Mouse (Mus musculus): Measurements from ENCODE around the gene Scp2.
"Not testable (repeated sequence)": the region's sequence is repeated elsewhere in the genome, so short reads cannot be mapped to it uniquely, and the experiment has no call there.

The Scp2 gene

DNA sequence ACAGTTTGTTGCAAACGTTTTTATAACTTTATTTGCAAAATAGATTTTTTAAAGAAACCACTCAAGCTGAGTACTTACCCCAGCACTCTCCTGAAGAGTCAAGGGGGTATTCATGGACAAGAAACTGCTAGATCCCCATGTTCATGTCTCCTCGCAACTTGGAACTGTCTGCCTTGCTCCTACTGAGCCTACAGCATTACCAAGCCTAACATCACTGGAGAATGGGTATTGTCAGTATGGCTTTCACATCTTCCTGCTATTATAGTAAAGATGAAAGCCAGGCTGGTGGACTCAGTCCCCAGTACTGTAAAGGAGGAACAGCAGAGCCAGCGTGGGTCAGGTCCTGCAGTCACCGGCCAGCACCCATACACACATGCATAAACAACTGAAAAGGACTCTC is 48.5 kb downstream of the Scp2 start, which contains the start of gene Podn:
Podn (minus strand) TSS at position 101 of the 400 bp plus-strand sequence.
- DNase-seq (ENCODE audit: low read depth, low spot score), result no peak

DNA sequence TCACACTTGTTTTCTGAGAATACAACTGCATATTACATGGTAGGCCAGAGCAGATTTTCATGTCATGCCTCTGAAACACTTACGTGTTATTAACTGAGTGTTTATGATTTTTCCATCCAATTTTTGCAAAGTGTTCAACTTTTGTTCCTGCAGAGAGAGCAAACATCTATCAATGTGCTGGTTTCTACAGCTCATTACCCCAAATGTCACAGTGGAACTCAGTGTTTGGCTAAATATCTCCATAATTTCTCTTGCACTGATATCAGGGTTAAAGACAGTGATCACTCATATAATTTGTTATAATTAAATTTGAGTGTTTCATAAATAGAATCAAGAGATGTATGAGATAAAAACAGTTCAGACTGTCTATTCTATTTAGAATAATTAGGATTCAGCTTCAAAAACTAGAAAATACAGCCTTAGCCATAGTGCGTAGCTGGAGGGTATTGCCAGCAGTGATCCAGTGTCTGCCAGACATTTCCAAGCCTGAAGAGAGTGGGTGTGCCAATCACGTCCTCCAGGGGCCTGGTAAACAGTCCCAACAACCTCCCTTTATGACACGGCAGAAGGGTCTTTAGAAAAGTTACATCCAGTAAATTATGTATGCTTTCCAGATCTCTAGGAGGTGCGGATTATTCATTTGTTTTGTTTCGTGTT is 51.9 kb downstream of the Scp2 start:
- DNase-seq (ENCODE audit: low read depth, low spot score), result no peak

DNA sequence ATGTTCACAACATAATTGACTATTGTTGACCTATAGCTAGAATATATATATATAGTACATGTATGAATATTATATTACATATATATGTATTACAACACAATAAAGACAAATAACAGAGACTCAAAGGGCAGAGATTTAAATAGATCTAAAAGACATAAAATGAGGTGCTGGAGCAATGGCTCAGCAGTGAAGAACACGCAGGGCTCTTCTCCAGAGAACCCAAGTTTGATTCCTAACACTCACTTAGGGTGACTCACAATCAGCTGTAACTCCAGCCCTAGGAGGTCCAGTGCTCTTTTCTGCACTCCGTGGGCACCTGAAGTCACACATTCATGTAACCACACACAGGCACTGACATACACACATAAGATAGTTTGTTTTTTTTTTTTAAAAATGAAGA is 60.8 kb downstream of the Scp2 start:
- DNase-seq (ENCODE audit: low read depth, low spot score), result no peak

DNA sequence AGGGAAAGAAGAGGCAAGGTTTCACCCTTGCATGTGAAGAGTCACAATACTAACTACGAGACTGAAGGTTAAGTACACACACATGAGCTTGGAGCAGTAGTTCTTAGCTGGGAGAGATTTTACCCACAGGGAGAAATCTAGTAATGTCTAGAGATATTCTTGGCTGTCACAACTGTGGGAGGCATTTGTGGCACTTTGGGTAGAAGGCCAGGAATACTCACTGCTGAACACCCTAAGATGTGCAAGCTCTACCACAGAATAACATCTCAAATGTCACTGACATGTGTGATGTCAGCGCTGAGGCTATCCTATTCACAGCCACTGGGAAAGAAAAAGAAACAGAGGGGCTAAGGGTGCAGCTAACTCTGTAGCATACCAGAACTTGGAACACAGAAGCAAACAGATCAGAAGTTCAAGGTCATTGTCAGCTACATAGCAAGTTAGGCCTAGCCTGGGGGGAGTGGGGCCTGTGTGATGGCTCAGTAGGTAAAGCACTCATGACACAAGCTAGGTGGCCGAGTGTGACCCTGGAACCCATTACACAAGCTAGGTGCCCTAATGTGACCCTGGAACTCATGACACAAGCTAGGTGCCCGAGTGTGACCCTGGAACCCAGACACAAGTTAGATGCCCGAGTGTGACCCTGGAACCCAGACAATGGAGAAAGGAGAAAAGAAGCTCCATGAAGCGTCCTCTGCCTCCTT is 61.6 kb downstream of the Scp2 start:
- DNase-seq (ENCODE audit: low read depth, low spot score), result no peak

DNA sequence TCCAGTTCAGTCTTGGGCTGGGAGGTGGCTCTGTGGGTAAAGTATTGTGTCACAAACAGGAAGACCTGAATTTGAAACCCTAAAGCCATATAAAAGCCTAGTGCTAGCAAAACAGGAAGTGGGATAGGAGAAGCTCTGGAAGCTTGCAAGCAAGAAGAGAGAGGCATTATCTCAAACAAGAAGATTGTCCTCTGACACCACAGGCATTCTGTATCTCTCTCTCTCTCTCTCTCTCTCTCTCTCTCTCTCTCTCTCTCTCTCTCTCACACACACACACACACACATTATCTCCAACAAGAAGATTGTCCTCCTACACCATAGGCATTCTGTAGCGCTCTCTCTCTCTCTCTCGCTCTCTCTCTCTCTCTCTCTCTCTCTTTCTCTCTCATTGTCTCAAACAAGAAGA is 62.4 kb downstream of the Scp2 start:
- DNase-seq (ENCODE audit: low read depth, low spot score), result no peak

DNA sequence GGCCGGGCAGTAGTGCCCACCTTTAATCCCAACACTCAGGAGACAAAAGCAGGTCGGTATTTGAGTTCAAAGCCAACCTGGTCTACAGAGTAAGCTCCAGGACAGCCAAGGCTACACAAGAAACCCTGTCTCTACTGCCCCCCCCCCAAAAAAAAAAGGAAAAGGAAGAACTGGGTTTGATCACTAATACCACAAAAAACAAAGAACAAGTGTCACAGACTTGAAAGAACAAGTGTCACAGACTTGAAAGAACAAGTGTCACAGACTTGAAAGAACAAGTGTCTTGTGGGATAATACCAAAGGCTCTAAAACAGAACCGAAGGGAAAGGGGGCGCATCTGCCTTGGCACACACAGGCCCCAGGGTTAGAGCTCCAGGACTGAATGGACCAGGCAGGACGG is 63.9 kb downstream of the Scp2 start:
- no peak for DNase-seq (ENCODE audit: low read depth, low spot score)

DNA sequence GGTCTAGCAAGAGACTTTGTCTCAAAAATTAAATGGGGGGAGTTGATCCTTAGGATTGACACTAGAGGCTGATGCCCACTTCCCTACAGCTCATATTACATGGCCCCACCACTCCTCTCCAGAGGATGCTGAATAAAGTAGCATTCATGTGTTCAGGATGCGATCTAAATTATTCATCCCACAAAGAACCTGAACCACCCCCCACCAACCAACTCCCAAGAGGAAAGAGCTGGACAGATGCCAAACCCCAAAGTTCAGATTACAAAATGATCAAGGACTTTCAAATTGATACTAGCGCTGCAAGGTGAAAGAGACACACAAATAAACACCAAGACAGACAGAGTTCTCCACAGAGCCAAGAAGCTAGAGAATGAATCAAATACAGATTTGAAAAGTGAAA is 65.0 kb downstream of the Scp2 start:
- DNase-seq (ENCODE audit: low read depth, low spot score), result peak; percentile 5

DNA sequence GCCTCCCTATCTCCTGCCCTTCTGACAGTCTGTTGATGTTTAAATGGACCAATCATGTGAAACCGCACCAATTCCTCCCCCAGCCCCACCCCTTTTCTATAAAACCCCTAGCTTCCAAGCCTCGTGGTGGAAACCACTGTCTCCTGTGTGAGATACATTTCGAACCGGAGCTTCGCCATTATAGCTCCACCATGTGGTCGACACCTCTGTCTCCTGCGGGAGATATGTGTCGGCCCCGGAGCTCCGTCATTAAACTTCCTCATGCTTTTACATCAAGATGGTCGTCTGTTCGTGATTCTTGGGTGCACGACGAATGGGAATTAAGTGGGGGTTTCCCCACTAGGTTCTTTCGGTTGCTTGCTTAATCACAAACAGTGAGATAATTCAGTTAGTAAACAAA is 65.6 kb downstream of the Scp2 start:
- DNase-seq (ENCODE audit: low read depth, low spot score), result not testable (repeated sequence)

DNA sequence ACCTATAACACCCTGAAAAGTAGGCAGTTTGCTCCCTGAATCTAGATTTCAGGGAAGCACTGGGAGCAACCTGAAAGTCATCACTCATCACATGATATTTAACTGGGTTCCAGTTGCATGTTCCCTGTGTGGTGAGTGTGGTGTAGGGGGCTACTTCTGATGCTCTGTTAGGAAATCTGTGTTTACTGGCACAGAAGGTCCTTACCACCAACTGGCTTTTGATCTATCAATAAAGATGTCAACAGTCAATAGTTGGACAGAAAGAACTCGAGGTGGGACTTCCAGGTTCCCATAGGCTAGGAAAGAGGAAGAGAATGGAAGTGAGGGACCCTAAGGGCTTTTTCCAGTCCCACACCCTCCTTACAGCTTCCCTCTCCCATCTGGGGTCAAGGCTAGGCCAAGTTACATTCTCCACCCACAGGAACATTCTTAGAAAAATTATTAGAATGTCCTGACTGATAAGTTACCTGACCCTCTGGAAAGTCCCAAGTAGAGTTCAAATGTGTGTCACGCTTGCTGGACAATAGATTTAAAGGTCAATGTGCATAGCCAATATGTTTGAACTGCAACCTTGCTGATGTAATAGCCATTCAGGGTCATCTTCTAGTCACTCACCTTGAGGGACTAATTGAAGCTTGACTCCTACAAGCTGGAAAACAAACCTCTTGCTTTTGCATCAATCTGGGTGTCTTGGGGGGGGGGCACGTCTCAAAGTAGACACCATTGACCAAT is 67.4 kb downstream of the Scp2 start:
- DNase-seq (ENCODE audit: low read depth, low spot score), result no peak

DNA sequence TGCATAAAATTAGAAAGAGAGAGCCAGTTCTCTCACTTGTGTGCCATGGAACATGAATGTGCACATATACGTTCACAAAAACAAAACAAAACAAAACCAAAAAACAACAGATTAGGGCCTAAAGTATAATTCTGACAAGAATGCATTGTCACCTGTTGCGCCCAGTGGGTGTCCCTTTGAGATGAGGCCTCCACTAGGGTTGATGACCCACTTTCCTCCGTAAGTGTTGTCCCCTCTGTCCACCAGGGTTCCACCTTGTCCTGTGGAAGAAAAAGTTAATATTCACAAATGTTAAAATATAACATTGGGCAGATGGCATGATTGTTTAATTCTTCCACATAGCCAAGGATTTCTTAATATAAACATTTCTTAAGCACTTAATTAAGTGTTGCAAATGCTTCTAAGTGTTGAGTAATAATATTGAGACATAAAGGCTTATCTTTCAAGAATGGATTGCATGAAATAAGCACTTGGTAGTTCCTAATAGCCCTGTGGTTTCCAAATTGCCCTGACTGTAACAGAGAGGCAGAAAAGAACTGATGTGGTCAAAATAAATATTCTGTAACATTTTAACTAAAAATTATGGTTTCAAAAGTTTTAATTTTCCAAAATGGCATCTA is 70.5 kb downstream of the Scp2 start:
- no peak for DNase-seq (ENCODE audit: low read depth, low spot score)

DNA sequence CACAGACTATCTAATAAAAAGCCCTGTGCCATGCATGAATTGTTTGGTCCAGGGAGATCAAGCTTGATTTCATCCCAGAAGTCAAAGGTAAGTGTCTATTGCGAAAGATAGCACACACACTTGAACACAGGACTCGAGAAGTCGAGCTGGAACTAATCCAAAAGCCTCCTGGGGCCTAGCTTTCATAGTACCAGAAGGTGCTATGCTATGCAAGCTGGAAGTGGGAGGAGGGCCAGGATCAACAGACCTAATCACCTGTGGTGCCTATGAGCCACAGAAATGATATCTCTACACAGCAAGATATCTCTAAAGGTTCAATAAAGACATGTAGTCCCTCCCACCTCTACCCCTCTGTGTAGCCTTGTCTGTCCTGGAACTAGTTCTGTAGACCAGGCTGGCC is 72.7 kb downstream of the Scp2 start:
- DNase-seq (ENCODE audit: low read depth, low spot score), result no peak

DNA sequence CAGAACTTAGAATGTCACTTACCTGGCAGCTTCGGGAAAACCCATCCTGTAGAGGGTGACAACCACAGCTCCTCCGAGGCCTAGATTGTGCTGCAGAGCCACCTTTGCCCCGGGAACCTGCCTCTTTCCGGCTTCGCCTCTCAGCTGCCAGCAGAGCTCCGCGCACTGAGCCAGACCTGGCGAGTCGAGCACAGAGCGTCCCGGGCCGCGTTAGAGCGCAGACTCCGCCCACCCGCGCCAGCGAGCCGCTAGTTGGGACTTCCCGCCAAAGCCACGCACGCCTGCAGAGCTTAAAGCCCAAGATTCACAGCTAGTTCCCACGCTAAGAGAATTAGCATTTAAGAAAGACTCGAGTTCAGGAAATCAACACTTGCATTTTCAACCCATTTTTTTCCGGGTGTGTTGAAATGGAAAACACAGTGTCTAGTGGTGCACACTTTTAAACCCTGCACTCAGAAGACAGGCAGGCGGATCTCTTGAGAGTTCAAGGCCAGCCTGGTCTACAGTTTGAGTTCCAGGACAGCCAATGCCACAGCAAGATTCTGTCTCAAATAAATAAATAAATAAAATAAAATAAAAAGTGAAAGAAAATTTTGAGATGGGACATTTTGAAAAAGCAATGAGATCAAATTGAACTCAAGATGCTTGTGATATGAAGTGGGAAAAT is 73.4 kb downstream of the Scp2 start:
- DNase-seq (ENCODE audit: low read depth, low spot score), result peak; percentile 91

DNA sequence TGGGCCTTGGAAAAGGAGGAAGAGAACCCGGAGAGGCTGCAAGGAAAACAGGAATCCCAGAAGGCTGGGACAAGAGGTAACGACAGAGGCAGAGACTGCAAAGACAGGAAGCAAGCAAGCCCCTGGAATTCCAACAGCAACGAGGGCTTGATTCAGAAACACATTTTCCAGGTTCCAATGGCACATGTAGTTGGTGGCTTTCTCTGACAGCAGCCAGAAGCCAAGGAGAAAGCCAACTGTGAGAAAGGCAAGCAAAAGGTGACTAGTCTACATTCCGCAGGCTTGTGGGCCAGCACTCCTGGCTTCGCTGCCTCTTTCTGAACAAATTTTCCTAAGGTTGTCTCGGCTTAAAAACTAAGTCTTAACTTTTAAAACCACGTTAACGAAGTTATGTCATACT is 74.1 kb downstream of the Scp2 start:
- DNase-seq (ENCODE audit: low read depth, low spot score), result no peak

DNA sequence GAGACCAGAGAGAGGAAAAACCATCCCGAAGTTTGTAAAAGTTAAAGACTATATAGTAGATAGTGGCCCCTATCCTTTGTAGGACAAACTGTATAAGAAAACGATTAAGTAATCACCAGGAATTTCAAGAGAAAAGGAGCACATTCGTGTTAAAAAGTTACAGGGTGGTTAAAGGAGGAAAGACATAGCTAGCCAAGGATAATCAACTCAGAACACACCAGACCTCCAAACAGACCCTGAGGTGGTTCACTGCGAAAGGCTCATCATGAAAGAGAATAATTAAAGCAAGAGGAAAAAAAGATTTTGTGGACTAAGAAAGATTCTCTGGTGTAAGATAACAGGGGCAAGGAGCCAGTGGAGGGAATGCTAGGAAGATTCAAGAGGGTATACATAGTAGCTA is 74.5 kb downstream of the Scp2 start:
- DNase-seq (ENCODE audit: low read depth, low spot score), result no peak

DNA sequence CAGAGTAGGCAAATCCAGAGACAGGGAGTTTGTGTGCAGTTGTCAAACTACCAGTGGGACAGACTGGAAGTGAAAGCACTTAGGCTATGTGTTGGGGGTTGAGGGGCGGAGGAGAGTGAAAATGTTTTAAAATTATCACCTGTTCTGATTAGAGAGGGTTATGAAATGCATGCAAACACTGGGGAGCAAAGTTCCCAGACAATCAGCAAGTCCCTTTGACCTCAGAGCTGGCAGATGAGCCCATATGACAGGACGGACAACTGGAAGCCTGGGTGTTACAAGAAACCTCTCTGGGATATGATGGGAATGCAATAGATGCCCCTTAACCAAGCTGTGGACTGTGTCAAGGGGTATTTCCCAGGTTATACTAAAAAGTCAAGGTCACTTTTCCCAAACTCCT is 76.7 kb downstream of the Scp2 start:
- DNase-seq (ENCODE audit: low read depth, low spot score), result no peak

DNA sequence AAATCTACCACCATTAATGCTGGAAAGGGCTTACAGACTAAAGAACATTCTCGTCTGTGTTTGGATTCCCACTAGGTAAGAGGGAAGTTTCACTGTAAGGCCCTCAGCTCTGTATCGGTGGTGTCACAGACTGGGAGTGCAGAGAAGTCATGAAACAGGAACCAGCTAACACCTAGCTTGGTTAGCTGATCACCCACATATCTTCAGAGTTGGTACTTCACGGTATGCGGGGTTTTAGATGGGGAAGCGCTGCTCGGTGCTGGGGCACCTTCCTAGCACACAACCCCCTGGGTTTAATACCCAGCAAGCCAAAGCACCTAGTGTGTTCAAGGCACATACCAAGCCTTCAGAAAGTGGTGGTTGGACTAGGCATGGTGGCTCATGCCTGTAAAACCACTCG is 77.5 kb downstream of the Scp2 start:
- no peak for DNase-seq (ENCODE audit: low read depth, low spot score)

DNA sequence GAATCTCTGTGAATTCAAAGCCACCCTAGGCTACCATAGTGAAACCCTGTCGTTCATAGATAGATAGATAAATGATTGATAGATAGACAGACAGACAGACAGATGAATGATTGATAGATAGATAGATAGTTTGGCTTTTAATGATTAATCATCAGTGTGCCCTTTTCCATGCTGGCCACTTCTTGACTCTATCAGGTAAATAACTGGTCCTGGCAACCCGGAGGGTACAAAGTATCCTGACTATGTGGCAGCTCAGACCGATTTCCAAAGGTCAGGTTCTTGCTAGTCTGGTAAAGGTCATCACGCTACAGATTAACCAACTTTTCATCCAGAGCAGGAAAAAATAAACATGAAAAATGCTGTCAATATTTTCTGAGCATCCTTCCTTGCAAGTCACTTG is 78.2 kb downstream of the Scp2 start:
- no peak for DNase-seq (ENCODE audit: low read depth, low spot score)

DNA sequence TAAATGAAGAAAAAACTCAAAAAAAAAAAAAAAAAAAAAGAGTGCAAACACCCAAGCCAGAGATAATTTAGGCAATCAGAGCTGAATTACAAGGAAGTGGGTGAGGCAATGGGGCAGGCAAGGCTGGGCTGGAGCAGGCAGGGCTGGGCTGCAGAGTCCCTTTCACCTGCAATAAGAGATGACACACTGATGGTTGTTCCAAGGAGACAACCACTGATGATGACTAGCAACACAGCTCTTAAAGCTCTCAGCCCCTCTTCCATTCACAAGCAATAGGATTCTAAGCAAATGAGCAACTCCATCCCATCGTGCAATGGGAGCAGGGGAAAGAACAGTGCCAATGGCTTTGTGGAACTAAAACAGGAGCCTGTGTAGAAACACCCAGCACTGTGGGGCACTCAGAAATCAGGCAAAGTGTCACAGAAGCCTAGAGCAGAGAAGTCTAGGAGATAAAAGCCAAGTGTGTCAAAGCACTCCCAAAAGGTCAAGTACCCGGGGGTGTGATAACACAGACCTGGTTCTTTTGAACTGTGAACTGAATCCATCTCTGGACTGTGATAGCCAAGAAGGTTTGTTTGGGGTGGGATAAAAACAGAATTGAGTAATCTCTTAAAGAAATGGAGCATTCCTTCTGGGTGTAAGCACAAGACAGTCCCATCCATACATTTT is 79.5 kb downstream of the Scp2 start:
- DNase-seq (ENCODE audit: low read depth, low spot score), result no peak

DNA sequence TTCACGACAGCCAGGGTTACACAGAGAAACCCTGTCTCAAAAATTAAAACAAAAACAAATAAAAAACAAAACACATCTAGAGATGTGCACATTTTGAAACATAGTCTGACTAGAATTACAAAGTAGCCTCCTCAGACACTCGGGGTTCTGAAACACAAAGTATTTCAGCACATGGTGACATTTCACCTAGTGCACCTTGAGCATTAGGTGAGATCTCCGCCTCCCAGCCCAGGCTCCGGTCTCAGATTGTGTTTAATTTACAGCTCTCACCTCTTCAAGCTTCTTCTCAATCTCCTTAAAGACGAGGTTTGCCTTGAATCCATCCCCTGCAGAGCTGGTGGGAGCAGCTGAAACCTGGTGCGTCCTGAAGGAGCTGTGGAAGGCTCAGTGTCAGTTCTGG is 81.2 kb downstream of the Scp2 start:
- no peak for DNase-seq (ENCODE audit: low read depth, low spot score)

DNA sequence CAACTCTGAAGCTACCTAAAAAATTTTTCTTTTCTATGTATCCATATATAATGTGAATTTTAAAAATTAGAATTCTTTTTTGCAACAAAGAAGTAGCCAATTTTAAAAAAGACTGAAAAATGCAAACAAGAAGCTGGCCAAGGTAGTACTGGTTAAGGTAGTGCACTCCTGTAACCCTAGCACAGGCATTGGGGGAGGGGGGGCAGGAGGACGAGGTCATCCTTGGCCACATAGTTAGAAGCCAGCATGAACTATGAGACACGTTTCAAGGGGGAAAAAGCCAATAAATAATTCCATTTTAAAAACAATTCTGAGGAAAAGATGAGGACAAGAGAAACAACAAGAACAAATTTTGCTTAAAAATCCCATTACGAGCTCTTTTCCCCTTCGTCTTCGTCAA is 82.3 kb downstream of the Scp2 start:
- no peak for DNase-seq (ENCODE audit: low read depth, low spot score)

DNA sequence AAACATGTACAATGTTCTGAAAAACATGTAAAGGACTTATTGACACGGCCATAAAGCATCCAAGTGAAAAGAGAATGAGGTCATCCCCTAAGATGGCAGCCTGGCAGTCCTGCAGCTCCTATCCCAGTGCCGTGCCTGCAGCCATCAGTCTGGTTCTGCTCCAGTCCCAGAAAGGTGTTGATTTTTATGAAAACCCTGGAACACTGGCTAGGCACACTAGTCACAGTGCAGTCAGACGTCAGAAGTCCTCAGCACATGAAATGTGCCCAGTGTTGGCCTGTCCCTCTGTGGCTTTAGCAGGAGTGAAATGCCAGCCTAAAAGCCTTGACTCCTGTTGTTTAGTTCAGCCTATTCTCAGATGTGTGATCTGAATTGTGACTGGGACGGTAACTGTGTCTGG is 84.0 kb downstream of the Scp2 start:
- DNase-seq (ENCODE audit: low read depth, low spot score), result no peak
